Mouse (Mus musculus): Measurements from ENCODE around the gene Adam23. TPM values are rescaled to one million over a fixed set of nuclear protein-coding genes. Genes with fewer than 3 reads are reported as not detected.

Adam23 gene
- polyA plus RNA-seq, 1 experiment from 2014 or later: 9.2 TPM

DNA sequence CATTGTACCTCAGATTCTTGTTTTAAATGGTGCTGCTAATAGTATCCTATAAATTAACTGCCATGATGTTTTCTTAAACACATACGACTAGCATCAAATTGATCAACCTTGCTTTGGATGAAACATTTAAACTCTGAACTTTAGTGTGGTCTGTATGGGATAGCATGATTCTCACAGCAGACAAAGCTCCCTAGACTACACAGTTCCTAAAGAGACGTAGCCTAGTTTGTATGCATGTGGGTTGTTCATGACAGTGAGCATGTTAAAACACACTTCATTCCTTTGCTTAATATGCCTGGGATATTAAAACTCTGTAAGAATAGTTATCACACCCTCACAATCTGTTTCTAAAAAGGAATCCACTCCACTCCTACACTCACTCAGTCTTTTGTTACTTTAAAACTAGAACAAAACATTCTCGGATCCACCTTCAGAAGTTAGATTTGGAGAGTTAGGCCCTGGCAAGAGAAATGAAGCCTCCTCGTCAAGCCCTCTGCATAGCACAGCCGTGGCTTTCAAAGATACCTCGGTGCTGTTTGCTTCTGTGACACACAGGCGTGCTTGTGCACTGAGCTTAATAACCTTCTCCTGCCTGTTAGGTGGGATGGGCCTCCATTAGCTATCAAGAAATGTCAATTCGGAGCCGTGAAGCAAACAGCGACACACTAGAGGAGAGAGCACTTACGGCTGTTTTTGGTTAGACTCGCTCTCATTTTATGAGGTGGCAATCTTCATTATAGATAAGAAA is 128.3 kb downstream of the Adam23 start:
- ATAC-seq (ENCODE audit: low FRiP score) (no peak), DNase-seq (ENCODE audit: low spot score) (no peak)
- H3K4me2 ChIP-seq (replicated peaks; ENCODE audit: low read depth, low read length): no peak overlapping the region

GRCm38 (mm10) chr1:63576803-63577202 is 131.1 kb downstream of the Adam23 start:
- no peaks in the 10 kb centered on the region for H3K9me3 ChIP-seq (ENCODE audit: control insufficient read depth, low read length)
- no peak overlapping the region for H3K4me3 ChIP-seq (ENCODE audit: low read depth, low read length)
- no peak overlapping the region for H3K4me2 ChIP-seq (replicated peaks; ENCODE audit: low read depth, low read length)
- H3K4me1 ChIP-seq (replicated peaks; ENCODE audit: control insufficient read depth, insufficient read depth, low read length): peaks cover 7% of the 10 kb centered on the region
- DNase-seq (ENCODE audit: low spot score): no peak
- H3K27me3 ChIP-seq (ENCODE audit: control insufficient read depth, insufficient read depth, low read length): no peaks in the 10 kb centered on the region
- WGBS: 83% methylated on average over 5 of the region's 5 CpGs
- no peaks in the 10 kb centered on the region for H3K36me3 ChIP-seq (ENCODE audit: control insufficient read depth, insufficient read depth, low read length)
- H3K27ac ChIP-seq (ENCODE audit: low read depth, low read length): no peak overlapping the region
- no peak for ATAC-seq (ENCODE audit: low FRiP score)
- H3K9ac ChIP-seq (ENCODE audit: low read depth, low read length): no peak overlapping the region

More for the DNA sequence above, 128.3 kb downstream of the Adam23 start:
- peak overlapping the region; percentile 24; the same call in 1 of the 2 replicates for H3K27ac ChIP-seq (ENCODE audit: low read depth, low read length)
- no peaks in the 10 kb centered on the region for H3K36me3 ChIP-seq (ENCODE audit: control insufficient read depth, insufficient read depth, low read length)
- no peaks in the 10 kb centered on the region for H3K9me3 ChIP-seq (ENCODE audit: control insufficient read depth, low read length)
- WGBS: 69% methylated on average over 12 of the region's 12 CpGs
- H3K4me1 ChIP-seq (replicated peaks; ENCODE audit: control insufficient read depth, insufficient read depth, low read length): peaks cover 7% of the 10 kb centered on the region
- no peak overlapping the region for H3K9ac ChIP-seq (ENCODE audit: low read depth, low read length)
- H3K4me3 ChIP-seq (ENCODE audit: low read depth, low read length): no peak overlapping the region
- no peaks in the 10 kb centered on the region for H3K27me3 ChIP-seq (ENCODE audit: control insufficient read depth, insufficient read depth, low read length)

DNA sequence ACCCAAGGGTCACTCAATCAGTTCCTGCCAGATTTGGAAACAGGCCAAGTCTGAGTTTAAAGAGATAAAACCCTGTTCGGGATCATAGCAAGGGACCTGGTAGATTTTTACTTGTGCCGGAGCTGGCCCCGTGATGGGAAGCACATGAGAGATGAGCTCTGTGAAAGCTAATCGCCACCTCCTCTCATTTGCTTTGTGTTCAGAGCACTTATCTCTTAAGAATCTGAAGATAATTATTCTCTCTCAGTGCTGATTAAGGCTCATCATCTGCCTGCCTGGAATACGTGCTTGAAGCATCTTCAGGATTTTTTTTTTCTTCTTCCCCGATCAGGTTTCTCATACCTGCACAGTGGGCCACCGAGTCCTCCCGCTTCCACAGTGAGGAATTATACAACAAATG is 133.5 kb downstream of the Adam23 start:
- 85% methylated on average over 8 of the region's 8 CpGs for WGBS
- no peaks in the 10 kb centered on the region for H3K36me3 ChIP-seq (ENCODE audit: control insufficient read depth, insufficient read depth, low read length)
- ATAC-seq (ENCODE audit: low FRiP score) (no peak), DNase-seq (ENCODE audit: low spot score) (no peak)
- no peaks in the 10 kb centered on the region for H3K9me3 ChIP-seq (ENCODE audit: control insufficient read depth, low read length)
- no peak overlapping the region for H3K4me3 ChIP-seq (ENCODE audit: low read depth, low read length)
- no peak overlapping the region for H3K4me2 ChIP-seq (replicated peaks; ENCODE audit: low read depth, low read length)
- H3K27ac ChIP-seq (ENCODE audit: low read depth, low read length): no peak overlapping the region
- no peaks in the 10 kb centered on the region for H3K27me3 ChIP-seq (ENCODE audit: control insufficient read depth, insufficient read depth, low read length)
- no peak overlapping the region for H3K9ac ChIP-seq (ENCODE audit: low read depth, low read length)
- no peaks in the 10 kb centered on the region for H3K4me1 ChIP-seq (replicated peaks; ENCODE audit: control insufficient read depth, insufficient read depth, low read length)

GRCm38 (mm10) chr1:63586869-63587268 is 141.2 kb downstream of the Adam23 start:
- no peak overlapping the region for H3K27ac ChIP-seq (ENCODE audit: low read depth, low read length)
- DNase-seq (ENCODE audit: low spot score) (no peak), ATAC-seq (ENCODE audit: low FRiP score) (no peak)
- no peaks in the 10 kb centered on the region for H3K27me3 ChIP-seq (ENCODE audit: control insufficient read depth, insufficient read depth, low read length)
- H3K4me2 ChIP-seq (replicated peaks; ENCODE audit: low read depth, low read length): no peak overlapping the region
- H3K9me3 ChIP-seq (ENCODE audit: control insufficient read depth, low read length): no peaks in the 10 kb centered on the region
- 73% methylated on average over 7 of the region's 7 CpGs for WGBS
- no peaks in the 10 kb centered on the region for H3K36me3 ChIP-seq (ENCODE audit: control insufficient read depth, insufficient read depth, low read length)
- no peak overlapping the region for H3K4me3 ChIP-seq (ENCODE audit: low read depth, low read length)
- no peaks in the 10 kb centered on the region for H3K4me1 ChIP-seq (replicated peaks; ENCODE audit: control insufficient read depth, insufficient read depth, low read length)
- no peak overlapping the region for H3K9ac ChIP-seq (ENCODE audit: low read depth, low read length)

DNA sequence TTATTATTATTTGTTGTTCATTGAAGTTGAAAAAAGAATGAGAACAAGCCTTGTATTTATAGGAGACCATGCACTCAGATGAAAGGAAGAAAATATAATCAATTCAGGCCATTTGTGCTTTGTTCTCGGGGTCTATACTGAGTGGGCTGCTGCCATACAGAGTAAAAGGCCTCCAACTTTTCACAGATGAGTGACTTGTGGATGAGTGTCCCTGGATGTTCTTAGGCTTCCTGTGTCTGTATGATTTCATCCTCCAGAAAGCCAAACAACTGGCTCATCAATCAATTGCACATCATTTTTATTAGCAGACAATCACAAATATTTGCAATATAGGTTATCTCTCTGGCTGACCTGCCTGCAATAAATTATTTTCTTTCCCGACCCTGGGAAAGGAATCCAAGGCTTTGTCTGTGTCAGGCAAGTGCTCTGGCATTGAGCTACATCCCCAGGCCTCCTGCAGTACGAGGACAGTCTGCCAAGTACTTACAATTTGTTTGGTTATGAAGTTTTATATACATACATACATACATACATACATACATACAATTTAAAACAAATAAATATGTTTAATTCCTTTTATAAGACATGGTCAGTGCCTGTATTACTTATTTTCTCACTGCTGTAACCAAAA is 158.3 kb downstream of the Adam23 start:
- H3K4me2 ChIP-seq (replicated peaks; ENCODE audit: low read depth, low read length): no peak overlapping the region
- H3K27me3 ChIP-seq (ENCODE audit: control insufficient read depth, insufficient read depth, low read length): no peaks in the 10 kb centered on the region
- no peaks in the 10 kb centered on the region for H3K4me1 ChIP-seq (replicated peaks; ENCODE audit: control insufficient read depth, insufficient read depth, low read length)
- no peak overlapping the region for H3K27ac ChIP-seq (ENCODE audit: low read depth, low read length)
- no peak for DNase-seq (ENCODE audit: low spot score)
- H3K9me3 ChIP-seq (ENCODE audit: control insufficient read depth, low read length): no peaks in the 10 kb centered on the region
- ATAC-seq (ENCODE audit: low FRiP score): no peak
- no peak overlapping the region for H3K9ac ChIP-seq (ENCODE audit: low read depth, low read length)
- 60% methylated on average over 3 of the region's 3 CpGs for WGBS
- H3K4me3 ChIP-seq (ENCODE audit: low read depth, low read length): no peak overlapping the region
- H3K36me3 ChIP-seq (ENCODE audit: control insufficient read depth, insufficient read depth, low read length): no peaks in the 10 kb centered on the region

GRCm38 (mm10) chr1:63609613-63610012 is 163.9 kb downstream of the Adam23 start:
- 94% methylated on average over 4 of the region's 4 CpGs for WGBS
- no peaks in the 10 kb centered on the region for H3K9me3 ChIP-seq (ENCODE audit: control insufficient read depth, low read length)
- no peak overlapping the region for H3K27ac ChIP-seq (ENCODE audit: low read depth, low read length)
- H3K9ac ChIP-seq (ENCODE audit: low read depth, low read length): no peak overlapping the region
- H3K27me3 ChIP-seq (ENCODE audit: control insufficient read depth, insufficient read depth, low read length): no peaks in the 10 kb centered on the region; the same call in 1 of the 2 replicates
- H3K36me3 ChIP-seq (ENCODE audit: control insufficient read depth, insufficient read depth, low read length): no peaks in the 10 kb centered on the region
- H3K4me3 ChIP-seq (ENCODE audit: low read depth, low read length): no peak overlapping the region
- H3K4me2 ChIP-seq (replicated peaks; ENCODE audit: low read depth, low read length): no peak overlapping the region
- no peaks in the 10 kb centered on the region for H3K4me1 ChIP-seq (replicated peaks; ENCODE audit: control insufficient read depth, insufficient read depth, low read length)
- no peak for DNase-seq (ENCODE audit: low spot score)
- ATAC-seq (ENCODE audit: low FRiP score): no peak

DNA sequence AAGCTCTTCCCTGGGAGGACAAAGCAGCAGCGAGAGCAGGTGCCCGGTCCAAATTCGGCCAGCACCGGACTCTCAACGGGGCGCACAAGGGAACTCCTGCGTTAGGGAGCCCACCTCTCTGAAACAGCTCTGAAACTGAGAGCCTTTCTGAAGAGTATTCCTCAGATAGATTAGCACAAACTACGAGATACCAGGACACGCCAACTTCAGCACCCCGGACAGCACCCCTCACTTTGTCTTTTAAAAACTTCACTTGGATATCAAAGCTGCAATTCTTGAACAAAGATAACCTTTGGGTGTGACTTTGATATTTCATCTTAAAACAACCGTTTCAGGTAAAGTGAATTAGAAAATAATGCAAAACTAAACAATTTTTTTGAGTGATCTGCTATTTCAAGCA is 168.9 kb downstream of the Adam23 start:
- 2% methylated on average over 11 of the region's 11 CpGs for WGBS
- ATAC-seq (ENCODE audit: low FRiP score): no peak

DNA sequence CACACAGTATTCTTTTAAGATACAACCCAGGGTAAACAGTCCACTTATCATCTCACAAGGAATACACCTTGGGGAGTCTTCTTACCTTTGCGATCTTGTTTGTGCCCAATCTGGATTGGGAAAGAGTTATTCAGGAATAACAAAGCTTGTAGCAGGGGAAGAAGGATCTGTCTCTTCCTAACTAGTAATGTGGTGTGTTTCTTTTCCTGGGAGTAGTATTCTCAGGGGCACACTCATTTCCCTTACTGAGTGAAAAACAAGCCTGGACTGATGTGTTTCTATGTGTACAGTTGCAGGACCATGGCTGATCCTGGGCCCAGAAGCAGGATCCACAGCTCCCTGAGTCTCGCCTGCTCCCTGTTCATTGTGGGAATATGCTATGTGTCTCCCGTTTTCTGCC is 170.0 kb downstream of the Adam23 start, which contains the start of gene Gm39653:
Gm39653 (plus strand) TSS at position 301 of the 400 bp plus-strand sequence.
- H3K27me3 ChIP-seq (ENCODE audit: control insufficient read depth, insufficient read depth, low read length): no peaks in the 10 kb centered on the region; the same call in 1 of the 2 replicates
- no peak within 1 kb of the TSS for H3K27ac ChIP-seq (ENCODE audit: low read depth, low read length)
- 87% methylated on average over 3 of the region's 3 CpGs for WGBS

More for the DNA sequence above, 168.9 kb downstream of the Adam23 start:
- H3K9ac ChIP-seq (ENCODE audit: low read depth, low read length): no peak overlapping the region
- H3K4me3 ChIP-seq (ENCODE audit: low read depth, low read length): peak overlapping the region; percentile 6; the same call in 1 of the 2 replicates
- no peaks in the 10 kb centered on the region for H3K4me1 ChIP-seq (replicated peaks; ENCODE audit: control insufficient read depth, insufficient read depth, low read length)
- no peaks in the 10 kb centered on the region for H3K36me3 ChIP-seq (ENCODE audit: control insufficient read depth, insufficient read depth, low read length)
- H3K9me3 ChIP-seq (ENCODE audit: control insufficient read depth, low read length): no peaks in the 10 kb centered on the region
- H3K27me3 ChIP-seq (ENCODE audit: control insufficient read depth, insufficient read depth, low read length): no peaks in the 10 kb centered on the region; the same call in 1 of the 2 replicates
- no peak overlapping the region for H3K27ac ChIP-seq (ENCODE audit: low read depth, low read length)
- peak; percentile 74 for DNase-seq (ENCODE audit: low spot score)
- peak overlapping the region; percentile 21 for H3K4me2 ChIP-seq (replicated peaks; ENCODE audit: low read depth, low read length)

GRCm38 (mm10) chr1:63628211-63628610 is 182.5 kb downstream of the Adam23 start:
- DNase-seq (ENCODE audit: low spot score) (no peak), ATAC-seq (ENCODE audit: low FRiP score) (no peak)
- no peak overlapping the region for H3K27ac ChIP-seq (ENCODE audit: low read depth, low read length)
- no peaks in the 10 kb centered on the region for H3K27me3 ChIP-seq (ENCODE audit: control insufficient read depth, insufficient read depth, low read length)
- no peaks in the 10 kb centered on the region for H3K4me1 ChIP-seq (replicated peaks; ENCODE audit: control insufficient read depth, insufficient read depth, low read length)
- no peak overlapping the region for H3K4me2 ChIP-seq (replicated peaks; ENCODE audit: low read depth, low read length)
- peaks cover 2% of the 10 kb centered on the region for H3K9me3 ChIP-seq (ENCODE audit: control insufficient read depth, low read length)
- H3K36me3 ChIP-seq (ENCODE audit: control insufficient read depth, insufficient read depth, low read length): no peaks in the 10 kb centered on the region
- WGBS: 58% methylated on average over 2 of the region's 2 CpGs
- H3K9ac ChIP-seq (ENCODE audit: low read depth, low read length): no peak overlapping the region
- no peak overlapping the region for H3K4me3 ChIP-seq (ENCODE audit: low read depth, low read length)

More for the DNA sequence above, 170.0 kb downstream of the Adam23 start, which contains the start of gene Gm39653:
- no peak for ATAC-seq (ENCODE audit: low FRiP score)
- DNase-seq (ENCODE audit: low spot score): no peak
- no peaks in the 10 kb centered on the region for H3K36me3 ChIP-seq (ENCODE audit: control insufficient read depth, insufficient read depth, low read length)
- no peak within 1 kb of the TSS for H3K4me3 ChIP-seq (ENCODE audit: low read depth, low read length)
- no peaks in the 10 kb centered on the region for H3K9me3 ChIP-seq (ENCODE audit: control insufficient read depth, low read length)
- no peak within 1 kb of the TSS for H3K9ac ChIP-seq (ENCODE audit: low read depth, low read length)
- H3K4me1 ChIP-seq (replicated peaks; ENCODE audit: control insufficient read depth, insufficient read depth, low read length): no peaks in the 10 kb centered on the region
- no peak within 1 kb of the TSS for H3K4me2 ChIP-seq (replicated peaks; ENCODE audit: low read depth, low read length)
